Mouse (Mus musculus) ZHBTc4 (cell line): ENCODE measurements at regions not wholly inside any gene's neighbourhood (a gene's known extent, or its start where the extent isn't known, plus 50 kb on each side); places are given as distances from the start of the nearest gene placed in this dataset.

ENCODE experiments used
- DNase-seq: peaks from one replicate; pipeline ENCODE4 v3.0.0-alpha.2; 2011; ENCODE audit warnings: low read depth, low spot score

GRCm38 (mm10) chr7:125259016-125259415 lies 185.5 kb upstream of the Kdm8 start:
- DNase-seq: no peak

GRCm38 (mm10) chr7:125262133-125262532 lies 182.3 kb upstream of the Kdm8 start:
- DNase-seq: no peak

GRCm38 (mm10) chr7:125262672-125263365 lies 181.7 kb upstream of the Kdm8 start:
- peak; percentile 5 for DNase-seq

- no peak for DNase-seq
Measured at GRCm38 (mm10) chr7:125263756-125264155, 180.7 kb upstream of the Kdm8 start.

GRCm38 (mm10) chr7:125270711-125271110 lies 173.8 kb upstream of the Kdm8 start:
- no peak for DNase-seq

GRCm38 (mm10) chr7:125271356-125271755 lies 173.1 kb upstream of the Kdm8 start:
- no peak for DNase-seq

- DNase-seq: no peak
Measured at GRCm38 (mm10) chr7:125281371-125281770, 163.1 kb upstream of the Kdm8 start.

GRCm38 (mm10) chr7:125295226-125295625 lies 149.2 kb upstream of the Kdm8 start:
- DNase-seq: no peak

- no peak for DNase-seq
Measured at GRCm38 (mm10) chr7:125308433-125308832, 136.0 kb upstream of the Kdm8 start.

GRCm38 (mm10) chr7:125310971-125311370 lies 133.5 kb upstream of the Kdm8 start:
- no peak for DNase-seq

- DNase-seq: no peak
Measured at GRCm38 (mm10) chr7:125313604-125314003, 130.9 kb upstream of the Kdm8 start.

GRCm38 (mm10) chr7:125334769-125335168 lies 109.7 kb upstream of the Kdm8 start:
- no peak for DNase-seq

- no peak for DNase-seq
Measured at GRCm38 (mm10) chr7:125335586-125336165, 108.8 kb upstream of the Kdm8 start.

GRCm38 (mm10) chr7:125336826-125337225 lies 107.7 kb upstream of the Kdm8 start:
- no peak for DNase-seq

GRCm38 (mm10) chr7:125338177-125338751 lies 106.2 kb upstream of the Kdm8 start:
- DNase-seq: no peak

GRCm38 (mm10) chr7:125340326-125340905 lies 104.1 kb upstream of the Kdm8 start:
- DNase-seq: no peak

GRCm38 (mm10) chr7:125349606-125350005 lies 94.9 kb upstream of the Kdm8 start:
- DNase-seq: no peak

GRCm38 (mm10) chr7:125354211-125354610 lies 90.3 kb upstream of the Kdm8 start:
- DNase-seq: no peak

- DNase-seq: no peak
Measured at GRCm38 (mm10) chr7:125354956-125355355, 89.5 kb upstream of the Kdm8 start.

- DNase-seq: no peak
Measured at GRCm38 (mm10) chr7:125358016-125358415, 86.5 kb upstream of the Kdm8 start.

GRCm38 (mm10) chr7:125383021-125383420 lies 61.5 kb upstream of the Kdm8 start:
- no peak for DNase-seq

GRCm38 (mm10) chr7:125384171-125384570 lies 60.3 kb upstream of the Kdm8 start:
- DNase-seq: no peak

- DNase-seq: no peak
Measured at GRCm38 (mm10) chr7:125392536-125392935, 51.9 kb upstream of the Kdm8 start.
